Mouse (Mus musculus) liver, adult 2 months (tissue): ENCODE measurements at regions not wholly inside any gene's neighbourhood (a gene's known extent, or its start where the extent isn't known, plus 50 kb on each side); places are given as distances from the start of the nearest gene placed in this dataset.

Experiments
- DNase-seq: peaks from one replicate; pipeline ENCODE4 v3.0.0-alpha.2; 2011; ENCODE audit warnings: low read depth, low spot score; ENCODE audit errors: extremely low read depth
- H3K27ac ChIP-seq: fragments of 200-500 bp; replicated peaks from 2 replicates; pipeline ENCODE4 v1.5.1; 2012; ENCODE audit warnings: low read depth, mild to moderate bottlenecking, control low read depth, inconsistent platforms, low read length; ENCODE audit not compliant: insufficient read depth
- H3K27me3 ChIP-seq: fragments of 200-500 bp; 2 replicates; pipeline ENCODE4 v1.6.1; 2012; ENCODE audit warnings: mild to moderate bottlenecking, moderate library complexity, low read length, inconsistent platforms; ENCODE audit not compliant: control insufficient read depth, insufficient read depth
- H3K36me3 ChIP-seq: fragments of 200-500 bp; 2 replicates; pipeline ENCODE4 v1.6.1; 2012; ENCODE audit warnings: low read length, inconsistent platforms; ENCODE audit not compliant: control insufficient read depth, insufficient read depth
- H3K4me1 ChIP-seq: fragments of 200-500 bp; 2 replicates; pipeline ENCODE4 v1.6.1; 2011; ENCODE audit warnings: low read length; ENCODE audit not compliant: control insufficient read depth, insufficient read depth
- H3K4me3 ChIP-seq: fragments of 200-500 bp; 2 replicates; pipeline ENCODE4 v1.5.1; 2011; ENCODE audit warnings: low read depth, mild to moderate bottlenecking, control low read depth, low read length, moderate library complexity; ENCODE audit not compliant: insufficient read depth
- H3K79me2 ChIP-seq: fragments of 200-500 bp; 2 replicates; pipeline ENCODE4 v1.6.1; 2012; ENCODE audit warnings: inconsistent platforms, mild to moderate bottlenecking, low read length, moderate library complexity; ENCODE audit not compliant: control insufficient read depth, insufficient read depth
- H3K9ac ChIP-seq: fragments of 200-500 bp; 2 replicates; pipeline ENCODE4 v1.6.1; 2012; ENCODE audit warnings: low read depth, mild to moderate bottlenecking, control low read depth, inconsistent platforms, low read length
- CTCF ChIP-seq: fragments of 200-500 bp; IDR thresholded peaks from 2 replicates; pipeline ENCODE4 v1.5.1; 2011; ENCODE audit warnings: low read depth, low read length, control low read depth
- POLR2A ChIP-seq: fragments of 200-500 bp; IDR thresholded peaks from 2 replicates; pipeline ENCODE4 v1.6.1; 2011; ENCODE audit warnings: low read length, control low read depth; ENCODE audit not compliant: insufficient read depth; ENCODE audit errors: extremely low read depth
- WGBS: fragments of 180-500 bp; shearing (Covaris S2); methylation state at CpG from one replicate; pipeline ENCODE4 v1.1.7; 2018; 5-methylcytosine and 5-hydroxymethylcytosine counted together

- Histone ChIP-seq H3K27me3 (no peaks in the 10 kb centered on the region), H3K79me2 (no peaks in the 10 kb centered on the region), H3K4me3 (no peak overlapping the region), H3K27ac (no peak overlapping the region), H3K4me1 (no peaks in the 10 kb centered on the region), H3K9ac (no peak overlapping the region), H3K36me3 (no peaks in the 10 kb centered on the region)
- no peak for TF ChIP-seq POLR2A
- WGBS: 91% methylated on average over 6 of the region's 6 CpGs
- no peak for DNase-seq
Observed at GRCm38 (mm10) chr2:166270007-166270406, 114.5 kb upstream of the Sulf2 start.

- no peaks in the 10 kb centered on the region for H3K79me2 ChIP-seq
- no peak for TF ChIP-seq POLR2A
- no peak for TF ChIP-seq CTCF
- no peaks in the 10 kb centered on the region for H3K36me3 ChIP-seq
- H3K27me3 ChIP-seq: no peaks in the 10 kb centered on the region
- DNase-seq: no peak
- 0 out of 2 replicates have a peak, but pooled peaks cover 2% of the 10 kb centered on the region for H3K4me1 ChIP-seq
- 91% methylated on average over 4 of the region's 4 CpGs for WGBS
- H3K9ac ChIP-seq: no peak overlapping the region
- H3K4me3 ChIP-seq: no peak overlapping the region
- no peak overlapping the region for H3K27ac ChIP-seq
Observed at GRCm38 (mm10) chr2:166266915-166267314, 111.5 kb upstream of the Sulf2 start.

GRCm38 (mm10) chr2:166266507-166266906 lies 111.0 kb upstream of the Sulf2 start:
- Histone ChIP-seq H3K27me3 (no peaks in the 10 kb centered on the region), H3K36me3 (no peaks in the 10 kb centered on the region), H3K4me3 (no peak overlapping the region), H3K27ac (no peak overlapping the region), H3K79me2 (no peaks in the 10 kb centered on the region), H3K4me1 (0 out of 2 replicates have a peak, but pooled peaks cover 3% of the 10 kb centered on the region), H3K9ac (no peak overlapping the region)
- 94% methylated on average over 9 of the region's 9 CpGs for WGBS
- TF ChIP-seq POLR2A: no peak
- no peak for TF ChIP-seq CTCF
- DNase-seq: no peak

GRCm38 (mm10) chr2:166264756-166265155 lies 109.3 kb upstream of the Sulf2 start:
- Histone ChIP-seq H3K9ac (no peak overlapping the region), H3K27me3 (no peaks in the 10 kb centered on the region), H3K27ac (no peak overlapping the region), H3K79me2 (no peaks in the 10 kb centered on the region), H3K4me3 (no peak overlapping the region), H3K36me3 (no peaks in the 10 kb centered on the region), H3K4me1 (0 out of 2 replicates have a peak, but pooled peaks cover 3% of the 10 kb centered on the region)
- TF ChIP-seq POLR2A (no peak), CTCF (no peak)
- DNase-seq: no peak
- WGBS: 77% methylated on average over 9 of the region's 9 CpGs

GRCm38 (mm10) chr2:166261799-166262198 lies 106.3 kb upstream of the Sulf2 start:
- WGBS: 61% methylated on average over 7 of the region's 7 CpGs
- Histone ChIP-seq H3K36me3 (no peaks in the 10 kb centered on the region), H3K4me3 (no peak overlapping the region), H3K27ac (no peak overlapping the region), H3K79me2 (no peaks in the 10 kb centered on the region), H3K27me3 (no peaks in the 10 kb centered on the region), H3K4me1 (0 out of 2 replicates have a peak, but pooled peaks cover 3% of the 10 kb centered on the region), H3K9ac (no peak overlapping the region)
- DNase-seq: peak; percentile 23
- TF ChIP-seq POLR2A: no peak
- TF ChIP-seq CTCF: no peak

- WGBS: 64% methylated on average over 7 of the region's 7 CpGs
- DNase-seq: no peak
- no peak overlapping the region for H3K9ac ChIP-seq
- no peaks in the 10 kb centered on the region for H3K27me3 ChIP-seq
- no peaks in the 10 kb centered on the region for H3K36me3 ChIP-seq
- H3K79me2 ChIP-seq: no peaks in the 10 kb centered on the region
- no peak overlapping the region for H3K27ac ChIP-seq
- H3K4me1 ChIP-seq: 0 out of 2 replicates have a peak, but pooled peaks cover 3% of the 10 kb centered on the region
- no peak for TF ChIP-seq POLR2A
- TF ChIP-seq CTCF: no peak
- no peak overlapping the region for H3K4me3 ChIP-seq
Observed at GRCm38 (mm10) chr2:166261065-166261464, 105.6 kb upstream of the Sulf2 start.
